Mouse (Mus musculus): Measurements from ENCODE around the gene Faim.

The Faim gene

GRCm38 (mm10) chr9:98973101-98973521, 13.1 kb upstream of the Faim start:
- in situ Hi-C loops (cut with MboI, MseI): loop anchor here (10.0 kb wide), 1 partner anchor 262 kb away; the partner anchor contains the start of gene Faiml

GRCm38 (mm10) chr9:98973561-98973960, 12.6 kb upstream of the Faim start:
- in situ Hi-C loops (cut with MboI, MseI): loop anchor here (10.0 kb wide), 1 partner anchor 261 kb away; the partner anchor contains the start of gene Faiml

GRCm38 (mm10) chr9:98974898-98975297, 11.3 kb upstream of the Faim start:
- in situ Hi-C loops (cut with MboI, MseI): loop anchor here (10.0 to 25.0 kb wide), 2 partner anchors 260 to 1712 kb away; partner anchors contain the start of gene Faiml

DNA sequence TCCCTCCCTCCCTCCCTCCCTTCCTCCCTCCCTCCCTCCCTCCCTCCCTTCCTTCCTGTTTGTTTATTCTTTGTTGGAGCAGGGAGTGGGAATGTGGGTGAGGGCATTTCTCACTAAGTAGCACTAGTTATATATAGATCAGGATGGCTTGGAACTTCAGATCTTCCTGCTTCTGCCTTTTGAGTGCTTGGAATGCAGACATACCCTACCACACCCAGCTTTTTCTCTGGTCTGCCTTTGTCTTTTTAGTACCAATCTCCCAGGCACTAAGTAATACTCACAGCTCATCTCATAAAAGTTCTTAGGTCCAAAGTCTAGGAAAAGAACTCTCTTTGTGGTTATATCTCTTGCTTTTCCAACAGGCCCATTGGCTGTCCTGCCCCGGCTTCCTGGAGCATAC, 10.1 kb upstream of the Faim start:
- in situ Hi-C loops (cut with MboI, MseI): loop anchor here (10.0 to 25.0 kb wide), 2 partner anchors 259 to 1711 kb away; partner anchors contain the start of gene Faiml

DNA sequence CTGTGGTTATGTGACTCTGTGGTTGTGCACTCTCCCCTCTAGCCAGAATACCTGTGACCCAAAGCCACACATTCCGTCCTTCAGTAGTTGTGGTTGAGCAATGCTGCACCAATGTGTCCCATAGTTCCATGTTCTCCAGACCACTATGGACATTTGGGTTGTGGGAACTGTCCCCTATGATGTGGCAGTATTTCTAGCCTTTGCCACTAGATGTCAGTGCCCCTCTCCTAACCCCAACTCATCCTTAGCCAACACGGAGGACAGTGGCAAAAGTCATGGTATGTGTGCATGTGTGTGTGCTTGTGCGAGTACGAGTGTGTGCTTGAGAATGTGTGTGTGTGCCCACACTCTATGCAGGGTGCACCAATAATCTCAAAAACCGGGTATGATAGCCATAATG, 9.7 kb upstream of the Faim start:
- in situ Hi-C loops (cut with MboI, MseI): loop anchor here (10.0 to 25.0 kb wide), 2 partner anchors 258 to 1711 kb away; partner anchors contain the start of gene Faiml

DNA sequence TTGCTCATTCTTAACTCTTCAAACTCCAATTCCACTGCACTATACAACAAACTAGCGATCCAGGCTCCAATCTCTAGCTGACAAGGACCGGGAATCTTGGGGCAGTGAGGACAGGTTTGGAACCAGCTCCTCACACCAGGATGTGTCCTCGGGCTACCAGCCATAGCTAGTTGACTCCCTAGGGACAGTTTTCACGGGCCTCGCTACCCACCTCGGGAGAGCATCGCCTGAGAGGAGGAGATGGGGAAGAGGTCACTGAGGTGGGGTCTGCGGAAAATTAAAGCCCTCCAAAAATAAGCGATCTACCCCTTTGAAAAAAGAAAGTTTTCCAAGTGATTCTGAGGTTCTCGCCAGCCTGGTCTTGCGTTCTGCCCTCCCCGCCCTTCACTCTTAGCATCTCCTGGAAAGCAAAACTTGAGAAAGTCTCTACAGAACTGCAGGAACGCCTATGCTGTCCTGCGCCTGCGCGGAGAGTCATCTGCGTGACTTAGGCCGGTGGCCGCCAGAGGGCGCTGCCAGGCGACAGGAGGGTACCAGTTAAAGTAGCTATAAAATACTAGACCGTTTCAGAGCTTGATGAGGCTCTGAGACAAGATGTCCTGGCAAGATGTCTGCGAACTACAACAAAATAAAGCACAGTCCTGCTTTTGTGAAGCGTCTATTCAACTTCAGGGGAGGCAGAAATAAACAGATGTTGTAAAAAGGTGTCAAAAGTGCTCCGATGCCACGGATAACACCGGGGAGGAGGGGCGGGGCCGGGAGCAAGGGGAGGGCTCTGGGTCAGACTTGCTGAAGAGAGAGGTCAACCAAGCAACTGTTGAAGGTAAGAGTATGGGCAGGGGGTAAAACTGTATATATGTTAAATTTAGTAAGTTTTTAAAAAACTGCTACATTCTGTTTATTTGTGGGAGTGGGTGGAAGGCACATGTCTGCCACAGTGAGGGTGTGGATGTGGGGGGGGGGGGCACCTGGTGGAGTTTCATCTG, 6.4 kb upstream of the Faim start:
- in situ Hi-C loops (cut with MboI, MseI): loop anchor here (10.0 to 25.0 kb wide), 3 partner anchors 255 to 1708 kb away; partner anchors contain the start of genes Dbr1 and Faiml

GRCm38 (mm10) chr9:98986476-98987096, 413 bp downstream of the Faim start:
- in situ Hi-C loops (cut with MboI, MseI): loop anchor here (10.0 to 25.0 kb wide), 2 partner anchors 588 to 1701 kb away; partner anchors contain the start of gene Dbr1

DNA sequence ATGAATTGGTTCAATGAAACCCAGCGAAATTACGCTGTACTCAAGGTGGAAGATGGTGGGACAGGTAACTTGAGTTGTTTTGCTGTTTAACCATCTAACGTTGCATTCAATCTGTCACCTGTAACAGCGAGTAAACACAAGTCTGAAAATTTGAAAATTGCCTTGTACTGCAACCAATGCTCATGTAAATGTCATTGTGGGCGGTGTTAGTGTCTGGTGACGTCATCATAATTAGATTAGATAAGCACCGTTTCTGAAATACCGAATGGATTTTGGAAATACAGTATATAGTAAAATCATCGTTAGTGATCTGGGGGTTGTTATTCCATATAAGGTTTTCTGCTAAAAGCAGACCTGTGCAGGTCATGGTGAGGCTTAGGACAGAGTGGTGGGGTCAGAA, 958 bp downstream of the Faim start:
- in situ Hi-C loops (cut with MboI, MseI): loop anchor here (10.0 to 25.0 kb wide), 2 partner anchors 588 to 1700 kb away; partner anchors contain the start of gene Dbr1

DNA sequence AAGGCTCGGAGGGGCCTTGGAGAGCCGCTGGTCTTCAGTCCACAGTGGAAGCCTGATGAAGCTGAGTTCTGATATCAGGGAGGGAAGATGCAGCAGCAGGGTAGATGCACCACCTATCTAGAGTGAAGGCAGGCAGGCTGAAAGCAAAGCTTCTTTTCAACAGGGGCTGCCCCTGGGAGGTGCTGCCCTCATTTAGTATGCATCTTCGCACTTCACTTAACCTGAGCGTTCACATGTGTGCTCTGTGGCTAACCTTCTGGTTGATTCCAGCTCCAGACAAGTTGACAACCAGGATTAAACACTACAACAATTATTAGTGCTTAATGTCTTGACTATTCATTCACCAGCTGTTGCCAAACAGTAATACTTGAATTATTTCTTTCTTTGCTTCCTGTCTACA, 7.9 kb downstream of the Faim start:
- in situ Hi-C loops (cut with MboI, MseI): loop anchor here (25.0 kb wide), 1 partner anchor 1693 kb away; no protein-coding TSS in a partner anchor

DNA sequence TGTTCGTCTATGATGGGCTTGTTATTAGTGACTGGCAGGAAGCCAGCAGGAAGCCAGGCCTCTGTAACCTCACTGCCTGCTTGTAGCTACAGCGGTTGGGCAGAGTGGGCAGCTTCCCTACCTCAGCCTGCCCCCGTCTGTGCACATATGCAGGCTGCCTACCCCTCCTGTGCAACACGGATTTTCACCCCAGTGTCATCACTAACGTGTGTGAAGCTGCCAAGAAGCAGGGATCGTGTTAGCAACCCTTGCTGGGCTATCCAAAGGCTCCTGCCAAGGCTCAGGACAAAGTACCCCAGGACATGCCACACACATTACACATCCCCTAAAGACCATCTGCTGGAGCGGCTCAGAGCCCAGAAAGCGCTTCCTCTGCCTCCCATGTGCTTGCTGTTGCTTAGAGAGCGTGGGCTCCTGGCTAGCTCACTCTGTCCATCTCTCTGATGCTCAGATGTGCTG, 13.7 kb downstream of the Faim start:
- in situ Hi-C loops (cut with MboI, MseI): loop anchor here (10.0 to 25.0 kb wide), 2 partner anchors 1455 to 1687 kb away; no protein-coding TSS in a partner anchor

GRCm38 (mm10) chr9:99001326-99001725, 15.2 kb downstream of the Faim start:
- in situ Hi-C loops (cut with MboI, MseI): loop anchor here (10.0 kb wide), 1 partner anchor 1453 kb away; no protein-coding TSS in a partner anchor

DNA sequence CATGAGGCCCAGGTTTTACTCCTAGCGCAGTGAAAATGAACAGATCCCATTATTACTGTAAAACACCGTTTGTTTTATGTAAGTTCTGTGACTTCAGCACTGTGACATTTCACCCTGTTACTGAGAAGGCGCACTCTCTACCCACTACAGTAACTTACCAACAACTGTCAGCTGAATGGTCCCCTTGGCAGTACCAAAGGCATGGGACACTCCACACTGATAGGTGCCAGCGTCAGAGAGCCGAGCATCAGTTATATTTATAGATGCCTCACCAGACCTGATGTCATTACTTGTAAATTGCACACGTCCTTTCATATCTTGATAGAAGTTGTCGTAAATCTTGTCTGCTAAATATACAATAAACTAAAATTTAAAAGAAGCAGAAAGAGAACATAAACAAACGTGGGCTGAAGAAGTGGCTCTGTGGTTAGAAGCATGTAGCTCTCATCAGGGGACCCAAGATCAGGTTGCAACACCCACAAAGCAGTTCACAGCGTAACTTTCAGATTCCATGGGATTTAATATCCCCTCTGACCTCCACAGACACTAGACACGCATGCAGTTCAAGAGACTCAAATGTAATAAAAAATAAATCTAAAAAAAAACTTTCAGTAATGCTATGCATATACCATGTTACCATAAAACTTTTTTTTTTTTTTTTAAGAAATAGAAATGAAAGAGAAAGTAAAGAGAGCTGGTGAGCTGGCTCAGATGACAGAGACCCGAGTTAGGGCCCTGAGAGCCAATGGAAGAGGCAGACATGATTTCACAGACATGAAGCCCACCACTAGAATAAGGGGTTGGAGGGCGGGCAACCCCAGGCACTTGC, 23.1 kb downstream of the Faim start:
- in situ Hi-C loops (cut with MboI, MseI): loop anchor here (10.0 kb wide), 1 partner anchor 1446 kb away; no protein-coding TSS in a partner anchor

DNA sequence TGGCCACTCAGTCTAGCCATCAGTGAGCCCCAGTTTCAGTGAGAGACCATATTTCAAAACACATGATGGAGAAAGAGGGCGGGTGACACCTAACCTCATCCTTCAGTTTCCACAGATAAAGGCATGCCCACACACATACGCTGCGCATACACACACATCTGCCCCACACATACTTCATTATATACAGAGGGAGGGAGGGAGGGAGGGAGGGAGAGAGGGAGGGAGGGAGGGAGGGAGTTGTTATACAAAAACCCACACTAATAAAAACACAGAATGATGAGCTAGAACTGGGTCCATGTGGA, 23.7 kb downstream of the Faim start:
- in situ Hi-C loops (cut with MboI, MseI): loop anchor here (10.0 kb wide), 1 partner anchor 1445 kb away; no protein-coding TSS in a partner anchor

DNA sequence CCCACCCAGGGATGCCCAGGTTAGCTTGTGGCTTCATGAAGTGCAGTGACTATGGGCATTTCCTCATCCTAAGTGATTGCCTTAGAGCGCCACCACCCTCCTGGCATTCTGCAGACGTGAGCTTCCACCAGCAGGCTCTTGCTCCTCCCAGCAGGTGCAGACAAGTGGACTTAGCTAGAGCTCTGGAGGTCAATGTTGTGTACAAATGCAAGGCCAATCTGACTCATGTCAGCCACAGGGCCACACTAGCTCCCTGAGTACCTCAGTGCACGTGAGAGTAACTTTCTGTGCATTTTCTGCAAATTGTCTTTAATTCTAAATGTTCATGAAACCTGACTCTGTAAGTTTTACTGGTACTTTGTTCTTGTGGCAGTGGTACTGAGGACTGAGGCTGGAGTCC, 30.1 kb downstream of the Faim start:
- in situ Hi-C loops (cut with MboI, MseI): no loop called here

DNA sequence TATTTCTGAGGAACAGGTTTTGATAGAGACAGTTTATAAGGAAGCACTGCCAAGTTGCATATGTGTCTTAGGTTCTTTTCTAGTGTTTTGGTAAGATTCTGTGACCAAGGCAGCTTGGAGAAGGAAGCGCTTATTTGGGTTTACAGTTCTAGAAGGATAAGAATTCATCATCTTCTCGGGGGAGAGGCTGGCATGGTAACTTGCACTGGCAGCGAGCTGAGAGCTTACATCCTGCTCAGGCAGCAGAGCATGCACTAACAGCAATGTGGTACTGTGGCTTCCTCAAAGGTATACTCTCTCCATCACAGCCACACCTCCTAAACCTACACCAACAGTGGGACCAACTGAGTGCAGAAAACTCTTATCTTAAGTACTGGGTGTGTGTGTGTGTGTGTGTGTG, 30.6 kb downstream of the Faim start:
- in situ Hi-C loops (cut with MboI, MseI): no loop called here

GRCm38 (mm10) chr9:99017679-99018078, 31.5 kb downstream of the Faim start:
- in situ Hi-C loops (cut with MboI, MseI): no loop called here

GRCm38 (mm10) chr9:99021166-99021565, 35.0 kb downstream of the Faim start:
- in situ Hi-C loops (cut with MboI, MseI): no loop called here

GRCm38 (mm10) chr9:99021751-99022150, 35.6 kb downstream of the Faim start:
- in situ Hi-C loops (cut with MboI, MseI): no loop called here

GRCm38 (mm10) chr9:99032031-99032430, 45.9 kb downstream of the Faim start:
- in situ Hi-C loops (cut with MboI, MseI): no loop called here

DNA sequence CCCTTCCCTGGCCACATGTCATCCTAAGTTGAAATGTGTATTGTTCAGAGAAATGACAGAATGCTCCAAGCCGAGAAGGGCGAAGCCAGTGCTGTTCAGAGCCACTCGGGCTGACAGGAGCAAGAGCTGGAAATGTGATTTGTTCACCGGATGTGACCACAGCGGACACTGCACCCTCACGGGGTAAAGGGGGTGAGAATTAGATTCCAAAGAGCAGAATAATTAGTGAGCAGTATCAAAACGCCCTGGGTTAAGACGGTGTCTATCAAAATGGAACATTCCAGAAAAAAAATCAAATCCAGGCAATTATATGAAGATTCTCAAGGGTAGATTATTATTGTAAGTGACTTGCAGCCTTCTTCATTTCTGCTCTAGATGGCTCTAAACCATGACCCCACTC, 47.9 kb downstream of the Faim start:
- in situ Hi-C loops (cut with MboI, MseI): no loop called here

GRCm38 (mm10) chr9:99035575-99035974, 49.4 kb downstream of the Faim start, which contains the start of gene Gm1123:
Gene Gm1123, minus strand, starts transcription at chr9:99035715.
- in situ Hi-C loops (cut with MboI, MseI): no loop called here
